Mouse (Mus musculus) hindbrain, embryonic 11.5 days (tissue): ENCODE data around the gene Kbtbd6. TPM values are rescaled to one million over a fixed set of nuclear protein-coding genes. Genes with fewer than 3 reads are reported as not detected.

Experiments
- ATAC-seq: fragments of 200-750 bp; cut with Nextera tagmentation; 2 replicates; pipeline ENCODE4 v1.8.0; 2017; ENCODE audit warnings: mild to moderate bottlenecking, moderate TSS enrichment, moderate library complexity; ENCODE audit not compliant: low FRiP score
- DNase-seq: peaks from one replicate; pipeline ENCODE4 v3.0.0-alpha.2; 2015; ENCODE audit warnings: low spot score
- H3K27ac ChIP-seq: fragments of 300-500 bp; sonication (generic); 2 replicates; pipeline ENCODE4 v1.5.1; 2014; ENCODE audit warnings: mild to moderate bottlenecking, low read depth, low read length
- H3K27me3 ChIP-seq: fragments of 300-500 bp; sonication (generic); 2 replicates; pipeline ENCODE4 v1.6.1; 2014; ENCODE audit warnings: mild to moderate bottlenecking, low read length, moderate library complexity, mixed read lengths; ENCODE audit not compliant: control insufficient read depth, insufficient read depth
- H3K36me3 ChIP-seq: fragments of 300-500 bp; sonication (generic); 2 replicates; pipeline ENCODE4 v1.6.1; 2014; ENCODE audit warnings: mild to moderate bottlenecking, low read length, moderate library complexity, mixed read lengths; ENCODE audit not compliant: control insufficient read depth, insufficient read depth
- H3K4me1 ChIP-seq: fragments of 300-500 bp; sonication (generic); replicated peaks from 2 replicates; pipeline ENCODE4 v1.6.1; 2014; ENCODE audit warnings: low read length, mixed read lengths; ENCODE audit not compliant: control insufficient read depth, insufficient read depth
- H3K4me2 ChIP-seq: fragments of 300-500 bp; sonication (generic); replicated peaks from 2 replicates; pipeline ENCODE4 v1.6.1; 2014; ENCODE audit warnings: mild to moderate bottlenecking, low read depth, low read length
- H3K4me3 ChIP-seq: fragments of 300-500 bp; sonication (generic); 2 replicates; pipeline ENCODE4 v1.5.1; 2014; ENCODE audit warnings: low read depth, low read length
- H3K9ac ChIP-seq: fragments of 300-500 bp; sonication (generic); 2 replicates; pipeline ENCODE4 v1.6.1; 2014; ENCODE audit warnings: low read depth, low read length
- H3K9me3 ChIP-seq: fragments of 300-500 bp; sonication (generic); 2 replicates; pipeline ENCODE4 v1.6.1; 2016; ENCODE audit warnings: low read length; ENCODE audit not compliant: control insufficient read depth
- WGBS: fragments of 180-500 bp; shearing (Covaris S2); extraction: QIAGEN DNeasy Blood & Tissue Kit; methylation state at CpG from one replicate; pipeline ENCODE4 v1.1.7; 2014; 5-methylcytosine and 5-hydroxymethylcytosine counted together
- polyA plus RNA-seq: library from polyadenylated mRNA; unstranded; fragments of >200 nt; fragmentation: Nextera tagmentation; extraction: Ambion mirVana; gene quantifications from 2 replicates; pipeline ENCODE4 v1.2.1, GENCODE M21; 2014

Kbtbd6 gene
- polyA plus RNA-seq, 1 experiment from 2014 or later: 5.0 TPM

GRCm38 (mm10) chr14:79467621-79468020, 16.0 kb downstream of the Kbtbd6 start:
- Histone ChIP-seq H3K4me1 (no peaks in the 10 kb centered on the region), H3K27me3 (no peaks in the 10 kb centered on the region), H3K4me3 (no peak overlapping the region), H3K4me2 (no peak overlapping the region), H3K27ac (no peak overlapping the region), H3K36me3 (peaks cover 9% of the 10 kb centered on the region; the same call in 1 of the 2 replicates), H3K9me3 (no peaks in the 10 kb centered on the region), H3K9ac (no peak overlapping the region)
- DNase-seq (peak; percentile 68), ATAC-seq (no peak)
- WGBS: 26% methylated on average over 3 of the region's 3 CpGs

GRCm38 (mm10) chr14:79473384-79473783, 21.7 kb downstream of the Kbtbd6 start:
- Histone ChIP-seq H3K27ac (no peak overlapping the region), H3K4me2 (no peak overlapping the region), H3K9me3 (no peaks in the 10 kb centered on the region), H3K27me3 (no peaks in the 10 kb centered on the region), H3K4me3 (no peak overlapping the region), H3K9ac (no peak overlapping the region), H3K36me3 (peaks cover 14% of the 10 kb centered on the region; the same call in 1 of the 2 replicates), H3K4me1 (no peaks in the 10 kb centered on the region)
- no peak for DNase-seq
- no peak for ATAC-seq
- 98% methylated on average over 2 of the region's 2 CpGs for WGBS

- ATAC-seq: peak; percentile 87
- DNase-seq: peak; percentile 93
- Histone ChIP-seq H3K36me3 (peaks cover 5% of the 10 kb centered on the region; the same call in 1 of the 2 replicates), H3K27me3 (no peaks in the 10 kb centered on the region), H3K4me3 (peak within 1 kb of the TSS; percentile 61), H3K9me3 (no peaks in the 10 kb centered on the region), H3K9ac (peak within 1 kb of the TSS; percentile 84), H3K27ac (peak within 1 kb of the TSS; percentile 100), H3K4me2 (peak within 1 kb of the TSS; percentile 62), H3K4me1 (peaks cover 5% of the 10 kb centered on the region; the same call in 1 of the 2 replicates)
- WGBS: under 1% methylated on average over 47 of the region's 96 CpGs
Measured at GRCm38 (mm10) chr14:79480624-79481338, 29.1 kb downstream of the Kbtbd6 start, which contains the start of gene Elf1. TSS of gene Elf1 (plus strand) at chr14:79481194.

GRCm38 (mm10) chr14:79481339-79482151, 29.9 kb downstream of the Kbtbd6 start, which contains the start of gene Wbp4:
TSS of gene Wbp4 (minus strand) at chr14:79481520.
- 0% methylated on average over 48 of the region's 86 CpGs for WGBS
- peak; percentile 93 for ATAC-seq

GRCm38 (mm10) chr14:79482251-79482661, 30.6 kb downstream of the Kbtbd6 start:
- Histone ChIP-seq H3K9me3 (no peaks in the 10 kb centered on the region), H3K4me3 (peak overlapping the region; percentile 61), H3K27me3 (no peaks in the 10 kb centered on the region), H3K9ac (peak overlapping the region; percentile 84), H3K4me1 (peaks cover 5% of the 10 kb centered on the region; the same call in 1 of the 2 replicates), H3K36me3 (0 out of 2 replicates have a peak, but pooled peaks cover 2% of the 10 kb centered on the region), H3K4me2 (peak overlapping the region; percentile 62), H3K27ac (peak overlapping the region; percentile 100)
- under 1% methylated on average over 11 of the region's 11 CpGs for WGBS
- no peak for DNase-seq
- no peak for ATAC-seq

More at GRCm38 (mm10) chr14:79481339-79482151, 29.9 kb downstream of the Kbtbd6 start, which contains the start of gene Wbp4:
- H3K4me1 ChIP-seq: peaks cover 5% of the 10 kb centered on the region; the same call in 1 of the 2 replicates
- peak within 1 kb of the TSS; percentile 62 for H3K4me2 ChIP-seq
- peak within 1 kb of the TSS; percentile 100 for H3K27ac ChIP-seq
- H3K9me3 ChIP-seq: no peaks in the 10 kb centered on the region
- no peaks in the 10 kb centered on the region for H3K27me3 ChIP-seq
- H3K36me3 ChIP-seq: peaks cover 5% of the 10 kb centered on the region; the same call in 1 of the 2 replicates
- peak within 1 kb of the TSS; percentile 61 for H3K4me3 ChIP-seq
- peak within 1 kb of the TSS; percentile 84 for H3K9ac ChIP-seq
- peak; percentile 98 for DNase-seq

- H3K27me3 ChIP-seq: no peaks in the 10 kb centered on the region
- peak overlapping the region; percentile 100 for H3K27ac ChIP-seq
- peak overlapping the region; percentile 62 for H3K4me2 ChIP-seq
- peak overlapping the region; percentile 84 for H3K9ac ChIP-seq
- ATAC-seq (no peak), DNase-seq (peak; percentile 18)
- no peaks in the 10 kb centered on the region for H3K9me3 ChIP-seq
- H3K4me1 ChIP-seq: peaks cover 5% of the 10 kb centered on the region; the same call in 1 of the 2 replicates
- H3K36me3 ChIP-seq: 0 out of 2 replicates have a peak, but pooled peaks cover 2% of the 10 kb centered on the region
- peak overlapping the region; percentile 61 for H3K4me3 ChIP-seq
- 31% methylated on average over 15 of the region's 15 CpGs for WGBS
Measured at GRCm38 (mm10) chr14:79482747-79483355, 31.2 kb downstream of the Kbtbd6 start.

- Histone ChIP-seq H3K4me2 (peak overlapping the region; percentile 62; the same call in 1 of the 2 replicates), H3K36me3 (no peaks in the 10 kb centered on the region), H3K4me3 (no peak overlapping the region), H3K27ac (no peak overlapping the region), H3K9me3 (no peaks in the 10 kb centered on the region), H3K4me1 (peaks cover 5% of the 10 kb centered on the region; the same call in 1 of the 2 replicates), H3K9ac (no peak overlapping the region), H3K27me3 (no peaks in the 10 kb centered on the region)
- ATAC-seq (no peak), DNase-seq (no peak)
- 67% methylated on average over 8 of the region's 8 CpGs for WGBS
Measured at GRCm38 (mm10) chr14:79483611-79484120, 32.0 kb downstream of the Kbtbd6 start.

- H3K9me3 ChIP-seq: no peaks in the 10 kb centered on the region
- peak overlapping the region; percentile 37; the same call in 1 of the 2 replicates for H3K4me2 ChIP-seq
- H3K9ac ChIP-seq: no peak overlapping the region
- DNase-seq (no peak), ATAC-seq (no peak)
- H3K4me3 ChIP-seq: no peak overlapping the region
- 26% methylated on average over 8 of the region's 8 CpGs for WGBS
- no peaks in the 10 kb centered on the region for H3K27me3 ChIP-seq
- H3K27ac ChIP-seq: no peak overlapping the region
- H3K4me1 ChIP-seq: peaks cover 5% of the 10 kb centered on the region; the same call in 1 of the 2 replicates
- no peaks in the 10 kb centered on the region for H3K36me3 ChIP-seq
Measured at GRCm38 (mm10) chr14:79486617-79486992, 35.0 kb downstream of the Kbtbd6 start.
